Mouse (Mus musculus): ENCODE measurements around the gene Zfp366.

DNA sequence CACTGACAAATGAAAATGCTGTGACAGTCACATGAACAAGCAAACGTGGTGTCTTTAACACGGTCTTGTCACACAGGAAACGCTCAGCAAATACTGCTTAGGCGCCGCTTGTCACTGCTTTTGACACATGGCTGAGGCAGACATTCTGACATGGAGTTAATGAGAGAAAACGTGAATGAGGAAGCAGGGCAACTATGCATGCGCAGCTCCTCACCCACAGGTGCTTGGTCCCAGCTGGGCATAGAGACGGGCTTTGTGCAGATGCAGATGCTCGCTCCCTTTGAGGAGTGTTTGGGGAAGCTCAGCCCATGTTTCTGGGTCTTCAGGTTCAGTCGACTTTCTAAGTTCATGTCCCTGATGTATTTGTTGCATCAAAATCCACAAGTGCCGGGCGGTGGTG is 11.7 kb downstream of the Zfp366 start:
- TF ChIP-seq CTCF (IDR thresholded peaks at IDR 0.05; ENCODE audit: control insufficient read depth, insufficient read depth, low read length) (no peak), POLR2A (IDR thresholded peaks at IDR 0.05; ENCODE audit: borderline replicate concordance, control insufficient read depth, low read depth, low read length) (no peak)

Measured in bone marrow, adult 2 months (tissue).